Mouse (Mus musculus) large intestine, adult 2 months (tissue): Measurements from ENCODE around the gene Arel1. TPM values are rescaled to one million over a fixed set of nuclear protein-coding genes. Genes with fewer than 3 reads are reported as not detected.

Experiments used
- DNase-seq: peaks from one replicate; pipeline ENCODE4 v3.0.0-alpha.2; 2012; ENCODE audit warnings: low read depth, low spot score
- WGBS: fragments of 180-500 bp; shearing (Covaris S2); methylation state at CpG from one replicate; pipeline ENCODE4 v1.1.7; 2018; 5-methylcytosine and 5-hydroxymethylcytosine counted together
- polyA plus RNA-seq: library from polyadenylated mRNA; depleted of rRNA; stranded (reverse); fragments of >200 nt; gene quantifications from 2 replicates; pipeline ENCODE4 v1.2.3, GENCODE M21; 2012; rRNA removed

The Arel1 gene
- polyA plus RNA-seq: 18.4 and 28.4 TPM in 2 replicates

DNA sequence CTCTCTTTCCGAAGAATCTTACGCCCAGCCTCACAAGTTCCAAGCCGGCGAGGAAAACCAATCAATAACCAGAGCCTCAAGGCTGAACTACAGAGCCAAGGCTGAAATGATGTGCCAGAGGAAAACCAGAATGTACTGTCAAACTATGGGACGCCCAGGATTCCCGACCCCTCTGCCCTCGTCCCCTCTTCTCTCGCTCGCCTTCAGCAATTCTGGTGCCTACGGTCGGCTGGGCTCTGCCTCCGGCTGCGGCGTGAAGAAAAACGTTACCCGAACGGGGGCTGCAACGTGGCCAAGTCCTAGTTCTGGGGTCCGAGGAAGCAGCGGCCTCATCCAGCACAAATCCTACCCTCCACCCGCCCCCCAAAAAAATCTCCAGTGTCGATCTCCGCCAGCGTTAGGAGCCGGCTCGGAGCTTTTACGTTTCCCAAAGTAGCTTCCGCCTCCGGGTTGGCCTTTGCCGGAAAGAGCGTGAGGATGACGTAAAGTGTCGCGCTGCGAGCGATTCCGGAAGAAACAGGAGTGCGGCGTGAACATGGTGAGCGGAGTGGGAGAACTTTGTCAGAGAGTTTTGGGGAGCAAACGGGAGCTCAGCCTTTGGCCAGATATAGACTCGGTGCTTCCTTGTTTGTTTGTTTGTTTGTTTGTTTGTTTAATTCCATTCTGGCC is at the start of gene Arel1, which contains the start of gene Fcf1:
Gene Arel1 (minus strand): TSS at position 473 of the 669 bp plus-strand sequence.
Gene Fcf1 (plus strand): TSS at position 470 of the 669 bp plus-strand sequence.
- peak; percentile 80 for DNase-seq
- under 1% methylated on average over 42 of the region's 42 CpGs for WGBS

DNA sequence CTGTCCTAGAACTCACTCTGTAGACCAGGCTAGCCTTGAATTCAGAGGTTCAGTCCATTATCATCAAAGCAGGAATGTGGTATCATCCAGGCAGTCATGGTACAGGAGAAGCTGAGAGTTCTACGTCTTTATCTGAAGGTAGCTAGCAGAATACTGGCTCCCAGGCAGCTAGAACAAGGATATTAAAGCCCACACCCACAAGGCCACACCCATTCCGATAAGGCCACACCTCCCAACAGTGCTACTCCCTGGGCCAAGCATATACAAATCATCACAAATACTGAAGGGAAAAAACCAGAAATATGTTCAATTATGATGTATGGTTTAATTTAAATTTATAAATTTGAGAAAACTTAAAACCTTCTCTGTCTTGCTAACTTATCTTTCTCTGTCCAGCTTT is 41.5 kb upstream of the Arel1 start:
- no peak for DNase-seq
- WGBS: 72% methylated on average over 2 of the region's 2 CpGs

DNA sequence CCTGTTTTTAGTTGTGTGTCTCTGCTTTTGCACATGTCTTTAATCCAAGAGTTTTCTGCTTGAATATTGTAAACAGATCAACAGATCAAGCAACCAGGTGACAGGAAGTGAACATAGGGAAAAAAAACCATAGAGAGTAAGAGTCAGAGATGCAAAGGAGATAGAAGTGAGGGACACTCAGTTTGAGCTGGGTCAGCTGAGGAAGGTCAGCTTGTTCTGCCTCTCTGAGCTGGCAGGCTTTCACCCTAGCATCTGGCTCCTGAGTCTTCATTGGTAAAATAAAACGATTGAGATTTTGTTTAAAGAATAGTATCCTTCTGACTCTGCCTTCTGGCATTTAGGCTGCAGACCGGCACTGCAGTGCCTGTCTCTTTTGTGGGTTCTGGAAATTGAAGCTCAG is 39.8 kb upstream of the Arel1 start:
- 67% methylated on average over 2 of the region's 2 CpGs for WGBS
- DNase-seq: no peak

DNA sequence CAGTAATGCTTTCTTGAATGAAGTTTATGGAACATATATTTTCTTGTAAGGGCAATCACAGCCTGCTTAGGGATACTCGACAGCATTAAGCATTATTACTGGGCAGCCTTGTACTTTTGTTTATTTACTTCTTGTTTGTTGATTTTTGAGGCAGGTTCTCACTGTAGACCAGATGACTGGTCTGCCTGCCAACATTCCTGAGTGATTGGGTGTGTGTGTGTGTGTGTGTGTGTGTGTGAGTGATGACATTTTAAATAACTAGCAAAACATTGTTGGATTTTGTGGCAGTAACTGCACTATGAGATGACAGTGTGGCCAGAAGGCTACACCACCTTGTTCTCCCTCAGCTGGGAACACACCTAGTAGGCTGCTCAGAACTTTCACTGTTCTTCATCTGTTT is 39.1 kb upstream of the Arel1 start:
- WGBS: 30% methylated on average over 1 of the region's 1 CpGs
- no peak for DNase-seq

DNA sequence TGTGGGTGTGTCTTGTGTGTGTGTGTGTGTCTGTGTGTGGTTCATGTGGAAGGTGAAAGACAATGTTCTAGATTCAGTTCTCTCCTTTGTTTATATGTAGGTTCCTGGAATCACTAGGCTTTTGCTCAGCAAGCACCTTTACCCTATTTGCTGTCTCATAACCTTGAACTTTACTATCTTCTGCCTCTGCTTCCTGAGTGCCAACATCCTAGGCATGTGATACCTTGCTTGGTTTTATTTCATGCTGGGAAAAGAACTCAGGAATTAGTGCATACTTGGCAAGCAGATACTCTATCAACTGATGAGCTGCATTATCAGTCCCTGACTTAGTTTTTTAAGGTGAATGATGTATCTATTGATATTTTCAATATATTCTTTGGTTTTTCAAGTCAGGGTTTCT is 36.3 kb upstream of the Arel1 start:
- no peak for DNase-seq

DNA sequence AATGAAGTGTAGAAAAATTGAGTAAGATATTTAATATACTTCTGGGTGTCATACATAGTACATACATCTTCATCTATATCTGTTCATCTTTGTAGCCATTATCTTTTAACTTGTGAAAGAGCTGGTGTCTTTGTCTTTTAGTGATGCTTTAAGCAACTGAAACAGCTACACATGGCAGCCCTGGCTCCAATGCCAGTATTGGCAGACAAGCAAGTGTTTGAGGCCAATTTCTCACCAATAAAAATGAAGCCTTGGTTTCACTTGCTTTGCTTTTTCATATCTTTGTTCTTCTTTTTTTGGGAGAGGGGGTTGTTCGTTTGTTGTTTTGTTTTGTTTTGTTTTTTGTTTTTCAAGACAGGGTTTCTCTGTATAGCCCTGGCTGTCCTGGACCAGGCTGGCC is 35.5 kb upstream of the Arel1 start:
- WGBS: 93% methylated on average over 1 of the region's 1 CpGs
- no peak for DNase-seq

DNA sequence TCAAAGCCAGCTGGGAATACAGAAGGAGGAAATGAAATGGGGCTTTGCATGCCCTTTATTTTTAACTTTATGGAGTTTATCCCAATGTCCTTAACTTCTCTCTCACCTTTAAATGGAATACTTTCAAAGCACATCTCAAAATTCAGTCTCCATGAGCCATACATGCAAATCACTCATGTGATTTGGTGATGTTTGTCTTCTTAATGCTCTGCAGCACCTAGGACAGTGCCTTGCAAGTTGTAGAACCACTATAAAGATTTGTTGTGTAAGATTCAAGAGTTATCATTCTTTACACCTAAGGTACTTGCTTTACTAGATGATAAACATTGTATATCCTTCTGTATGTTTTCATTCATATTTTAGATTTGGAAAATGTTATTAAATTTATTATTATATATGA is 28.4 kb upstream of the Arel1 start:
- no peak for DNase-seq

DNA sequence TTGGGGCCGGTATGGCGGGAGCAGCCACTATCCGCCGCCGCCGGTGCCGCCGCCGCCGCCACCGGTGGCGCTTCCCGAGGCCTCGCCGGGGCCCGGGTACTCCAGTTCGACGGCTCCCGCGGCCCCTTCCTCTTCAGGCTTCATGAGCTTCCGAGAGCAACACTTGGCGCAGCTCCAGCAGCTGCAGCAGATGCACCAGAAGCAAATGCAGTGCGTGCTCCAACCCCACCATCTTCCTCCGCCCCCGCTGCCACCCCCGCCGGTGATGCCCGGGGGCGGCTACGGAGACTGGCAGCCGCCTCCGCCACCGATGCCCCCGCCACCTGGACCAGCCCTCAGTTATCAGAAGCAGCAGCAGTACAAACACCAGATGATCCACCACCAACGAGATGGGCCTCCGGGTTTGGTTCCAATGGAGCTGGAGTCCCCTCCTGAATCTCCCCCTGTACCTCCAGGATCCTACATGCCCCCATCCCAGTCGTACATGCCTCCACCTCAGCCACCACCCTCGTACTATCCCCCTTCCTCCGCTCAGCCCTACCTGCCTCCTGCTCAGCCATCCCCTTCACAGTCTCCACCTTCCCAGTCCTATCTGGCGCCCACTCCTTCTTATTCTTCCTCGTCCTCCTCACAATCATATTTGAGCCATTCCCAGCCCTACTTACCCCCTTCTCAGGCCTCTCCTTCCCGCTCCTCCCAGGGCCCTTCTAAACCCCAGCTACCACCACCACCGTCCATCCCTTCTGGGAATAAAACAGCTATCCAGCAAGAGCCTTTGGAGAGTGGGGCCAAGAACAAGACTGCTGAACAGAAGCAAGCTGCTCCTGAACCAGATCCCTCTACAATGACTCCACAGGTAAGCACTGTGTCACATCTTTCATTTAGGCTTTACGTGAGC is 26.1 kb upstream of the Arel1 start:
- no peak for DNase-seq
- WGBS: 1% methylated on average over 40 of the region's 44 CpGs

DNA sequence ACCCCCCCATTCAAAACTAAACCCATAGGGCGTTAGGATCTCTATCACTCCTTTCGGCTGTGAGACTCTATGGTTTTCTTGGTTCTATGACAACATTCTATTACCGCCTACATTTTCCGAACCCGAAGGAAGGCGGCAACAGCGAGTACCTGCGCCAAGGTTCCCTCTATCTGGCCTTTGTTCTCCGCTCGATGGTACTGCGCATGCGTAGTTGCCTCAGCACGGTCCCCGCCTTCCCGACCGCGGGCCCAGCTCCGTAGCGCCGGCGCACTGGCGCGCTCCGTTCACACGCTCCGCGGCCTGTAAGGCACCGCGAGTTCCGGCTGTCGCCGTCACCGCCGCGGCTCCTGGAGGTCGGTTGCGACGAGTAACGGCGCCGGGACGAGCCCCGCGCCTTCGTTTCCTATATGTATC is 25.4 kb upstream of the Arel1 start, which contains the start of gene Ylpm1:
Gene Ylpm1 (plus strand): TSS at position 239 of the 414 bp plus-strand sequence.
- peak; percentile 88 for DNase-seq
- WGBS: under 1% methylated on average over 45 of the region's 45 CpGs

DNA sequence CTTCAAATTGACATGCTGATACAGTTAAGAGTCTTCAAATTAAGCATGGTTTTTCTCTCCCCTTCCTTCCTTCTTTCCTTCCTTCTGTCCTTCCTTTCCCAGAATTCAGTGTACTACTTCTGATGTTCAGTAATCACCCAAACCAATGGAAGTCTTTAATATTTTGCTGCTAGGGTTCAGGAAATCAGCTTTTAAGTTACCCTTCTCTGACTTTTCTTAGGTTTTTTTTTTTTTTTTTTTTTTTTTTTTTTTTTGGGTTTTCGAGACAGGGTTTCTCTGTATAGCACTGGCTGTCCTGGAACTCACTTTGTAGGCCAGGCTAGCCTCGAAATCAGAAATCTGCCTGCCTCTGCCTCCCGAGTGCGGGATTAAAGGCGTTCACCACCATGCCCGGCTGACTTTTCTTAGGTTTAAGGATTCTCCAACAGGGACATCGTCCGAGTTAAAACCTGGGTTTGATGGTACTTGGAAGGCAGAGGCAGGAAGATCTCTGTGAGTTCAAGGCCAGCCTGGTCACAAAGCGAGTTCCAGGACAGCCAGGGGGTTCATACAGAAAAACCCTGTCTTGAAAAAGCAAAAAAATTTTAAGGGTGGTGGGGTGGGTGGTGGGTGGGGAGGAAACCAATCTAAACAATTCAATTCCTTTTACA is 24.5 kb upstream of the Arel1 start:
- WGBS: 91% methylated on average over 9 of the region's 9 CpGs

DNA sequence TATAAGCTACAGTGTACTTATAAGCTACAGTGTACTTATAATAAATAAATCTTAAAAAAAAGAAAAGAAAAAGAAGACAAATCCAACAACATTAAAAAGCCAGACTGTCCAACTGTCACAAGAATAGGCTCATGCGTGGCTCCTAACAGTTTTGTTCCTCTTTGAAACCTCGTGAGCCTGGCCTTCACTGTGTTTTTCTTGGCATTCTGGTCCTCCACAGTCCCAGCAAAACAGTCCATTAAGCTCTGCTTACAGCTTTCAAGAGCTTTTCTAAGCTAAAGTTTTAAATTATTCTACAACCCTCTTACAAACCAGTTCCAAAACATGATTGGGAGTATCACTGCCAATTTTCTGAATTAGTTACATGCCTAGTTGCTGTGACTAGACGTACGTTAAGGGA is 18.8 kb upstream of the Arel1 start:
- WGBS: 64% methylated on average over 4 of the region's 4 CpGs
- DNase-seq: no peak

More for the DNA sequence above, 24.5 kb upstream of the Arel1 start:
- DNase-seq: no peak

DNA sequence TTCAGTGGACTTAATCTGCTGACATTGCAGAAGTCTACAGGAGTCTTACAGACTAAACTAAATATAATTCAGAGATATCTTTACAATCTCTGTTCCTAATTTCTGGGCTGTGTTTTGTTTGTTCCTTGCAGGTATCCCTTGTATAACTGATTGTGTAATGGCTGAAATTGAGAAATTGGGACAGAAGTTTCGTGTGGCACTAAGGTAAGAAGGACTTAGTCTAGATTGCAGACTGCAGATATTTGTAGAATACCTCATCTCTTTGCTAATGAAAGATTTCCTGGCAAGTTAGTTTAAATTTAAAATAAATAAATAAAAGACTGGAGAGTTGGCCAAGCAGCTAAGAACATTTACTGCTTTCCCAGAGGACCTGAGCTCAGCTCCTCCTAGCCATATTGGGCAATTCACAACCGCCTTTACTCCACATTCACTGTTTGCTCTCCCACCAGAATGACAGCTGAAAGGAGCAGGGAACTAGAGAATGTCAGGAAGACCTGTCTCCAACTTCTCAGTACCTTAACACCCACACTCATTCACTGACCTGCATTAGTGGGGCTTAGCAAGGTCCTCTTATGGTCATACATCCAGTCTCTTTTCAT is 8.7 kb upstream of the Arel1 start:
- DNase-seq: no peak
- WGBS: 78% methylated on average over 2 of the region's 2 CpGs

DNA sequence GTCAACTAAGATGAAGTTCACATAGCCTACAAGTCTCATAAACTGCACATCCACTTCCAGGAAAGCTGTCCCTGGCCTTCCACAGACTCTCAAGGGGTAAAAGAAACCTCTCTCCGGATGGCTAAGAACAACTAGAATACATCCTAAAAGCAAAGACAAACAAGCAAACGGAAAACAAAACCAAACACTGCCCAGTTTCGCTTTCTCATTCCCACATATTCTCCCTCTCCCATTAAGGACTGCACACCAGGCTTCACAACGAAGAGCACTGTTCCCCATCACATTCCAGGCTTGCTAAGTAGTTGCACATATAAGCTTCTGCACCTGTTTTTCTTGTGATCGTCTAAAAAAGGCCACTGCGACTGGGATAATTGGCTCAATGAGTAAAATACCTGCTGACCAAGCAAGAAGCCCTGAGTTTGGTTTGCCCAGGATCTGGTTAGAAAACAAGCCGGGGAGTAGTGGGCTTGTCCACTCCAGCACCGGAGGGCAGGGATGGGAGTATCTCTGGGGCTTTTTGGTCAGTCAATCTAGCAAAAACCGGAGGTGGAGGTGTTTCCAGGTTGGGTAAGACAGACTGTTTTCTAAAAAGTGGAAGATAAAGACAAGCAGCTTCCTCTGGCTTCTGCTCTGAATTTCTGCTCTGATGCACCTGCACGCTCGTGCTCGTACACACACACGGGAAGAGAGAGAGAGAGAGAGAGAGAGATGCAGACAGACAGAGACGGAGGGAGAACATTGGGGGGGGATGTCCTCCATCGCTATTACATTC is 858 bp downstream of the Arel1 start:
- no peak for DNase-seq
- 8% methylated on average over 15 of the region's 15 CpGs for WGBS

DNA sequence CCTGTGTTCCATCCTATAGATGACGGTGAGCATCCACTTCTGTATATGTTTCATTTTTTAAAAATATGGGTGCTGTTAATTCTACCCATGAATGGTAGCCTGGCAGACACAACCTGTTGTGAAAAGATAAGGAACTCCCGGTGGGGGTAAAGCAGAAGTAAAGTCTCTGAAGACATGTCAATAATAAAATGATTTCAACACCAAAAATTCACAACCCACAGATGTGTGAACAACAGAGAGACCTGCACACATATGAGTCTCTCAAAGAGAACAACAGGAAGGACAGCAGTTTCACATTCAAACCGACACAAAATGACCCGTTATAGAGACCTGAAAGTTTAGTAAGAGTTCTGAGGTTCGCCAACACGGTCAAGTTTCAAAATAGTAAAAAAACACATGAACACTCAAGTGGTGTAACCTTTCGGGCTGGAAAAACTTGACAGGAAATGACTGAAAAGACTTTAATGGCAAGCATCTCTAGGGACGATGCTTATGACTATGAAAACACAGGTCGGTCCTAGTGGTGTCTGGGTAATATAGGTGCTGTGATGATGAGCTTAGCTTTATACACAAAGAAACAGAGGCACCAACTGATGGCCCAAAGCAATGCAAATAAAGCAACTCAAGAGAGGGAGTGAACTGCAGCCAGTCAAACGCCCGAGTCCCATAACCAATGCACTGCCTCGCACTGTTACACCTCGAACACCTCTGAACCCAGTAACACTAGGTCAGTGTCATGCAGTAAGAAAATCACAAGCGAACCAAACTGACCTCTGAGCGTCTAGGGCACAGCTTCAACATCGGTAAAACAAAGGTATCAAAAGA is 1.7 kb downstream of the Arel1 start:
- WGBS: 59% methylated on average over 16 of the region's 16 CpGs
- DNase-seq: no peak

DNA sequence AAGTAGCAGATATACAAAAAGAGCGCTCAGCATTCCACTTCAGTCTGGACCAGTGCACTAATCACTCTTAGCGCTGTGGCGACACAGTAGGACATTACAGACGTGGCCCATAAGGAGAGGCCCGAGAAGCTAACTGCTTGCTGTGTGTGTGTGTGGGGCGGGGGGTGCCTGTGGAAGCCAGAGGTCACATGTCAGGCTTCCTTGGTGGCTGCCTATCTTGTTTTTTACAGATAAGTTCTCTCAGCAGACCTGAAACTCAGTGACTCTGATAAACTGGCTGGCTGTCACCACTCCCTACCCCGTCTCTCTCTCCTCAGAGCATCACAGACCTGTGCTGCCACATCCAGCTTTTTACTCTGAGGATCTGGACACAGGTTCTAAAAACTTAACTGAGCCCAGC is 8.1 kb downstream of the Arel1 start:
- DNase-seq: no peak
- 88% methylated on average over 7 of the region's 7 CpGs for WGBS

DNA sequence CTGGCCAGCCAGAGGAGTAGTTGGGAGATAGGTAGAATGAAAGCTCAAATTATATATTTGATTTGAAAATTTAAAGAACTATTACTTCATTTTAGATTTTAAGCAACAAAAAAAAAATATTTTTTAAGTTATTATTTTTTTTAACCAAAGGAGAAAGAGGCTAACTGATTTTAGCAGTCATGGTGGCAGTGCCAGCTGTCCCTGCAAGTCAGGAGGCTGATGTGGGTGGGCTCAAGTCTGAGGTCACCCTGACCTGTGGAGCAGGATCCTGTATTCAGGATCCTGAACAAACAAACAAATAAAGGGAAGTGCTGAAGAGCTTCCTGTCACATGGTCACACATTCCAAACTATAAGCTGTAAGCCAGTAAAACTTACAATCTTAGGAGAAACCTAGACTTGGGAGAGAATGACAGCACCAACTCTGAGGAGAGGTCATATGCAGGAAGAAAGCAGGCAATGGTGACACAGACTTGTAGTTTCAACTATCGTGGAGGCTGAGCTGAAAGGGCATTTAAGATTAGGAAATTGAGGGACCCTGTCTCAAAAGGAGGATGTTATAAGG is 11.8 kb downstream of the Arel1 start:
- WGBS: 75% methylated on average over 1 of the region's 1 CpGs
- DNase-seq: no peak

DNA sequence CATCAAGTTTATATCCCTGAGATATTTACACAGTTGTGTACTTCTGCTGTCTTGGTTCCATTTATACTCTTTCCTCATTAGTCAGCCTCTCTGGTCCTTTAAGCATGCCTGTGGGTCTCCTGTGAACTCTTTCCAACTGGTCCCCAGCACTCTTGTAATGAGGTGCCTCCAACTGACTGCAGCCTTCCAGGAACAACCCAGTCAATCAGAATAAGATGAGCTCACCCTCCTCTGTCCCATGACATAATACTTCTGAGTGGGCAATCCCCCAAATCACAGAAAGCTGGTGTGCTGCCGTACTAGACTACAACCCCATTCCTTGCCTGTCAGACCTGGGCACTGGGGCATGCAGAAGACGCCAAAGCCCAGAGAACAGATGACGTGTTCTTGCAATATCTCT is 14.4 kb downstream of the Arel1 start:
- DNase-seq: no peak
- 94% methylated on average over 3 of the region's 3 CpGs for WGBS

DNA sequence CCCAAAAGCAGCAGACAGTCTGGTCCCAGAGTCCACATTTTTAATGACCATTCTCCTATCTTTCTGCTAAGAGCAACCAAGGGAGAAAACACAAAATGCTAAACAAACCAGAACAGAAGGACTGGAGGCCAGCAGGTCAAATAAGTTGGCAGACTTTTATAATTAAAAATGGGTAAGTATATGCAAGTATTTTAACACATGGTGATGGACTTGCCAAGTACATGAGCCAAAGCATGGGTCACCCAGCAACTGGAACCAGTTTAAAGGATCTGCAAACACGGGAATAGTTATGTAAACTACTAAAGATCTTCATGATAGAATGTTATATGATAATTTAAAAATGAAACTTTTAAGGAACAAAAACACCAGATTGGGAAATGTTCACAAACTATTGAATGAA is 18.3 kb downstream of the Arel1 start:
- DNase-seq: no peak
- 42% methylated on average over 1 of the region's 1 CpGs for WGBS
